Mouse (Mus musculus): ENCODE data around the gene Lrig1. TPM values are rescaled to one million over a fixed set of nuclear protein-coding genes. Genes with fewer than 3 reads are reported as not detected.

Lrig1 gene
- polyA plus RNA-seq, 1 experiment from 2014 or later, result 15.2 TPM

- WGBS, result 68% methylated on average over 11 of the region's 11 CpGs
- H3K27ac ChIP-seq (replicated peaks), result no peak overlapping the region
- peaks cover 4% of the 10 kb centered on the region; the same call in 1 of the 2 replicates for H3K4me1 ChIP-seq (replicated peaks; ENCODE audit: control insufficient read depth, insufficient read depth)
- H3K9me3 ChIP-seq (ENCODE audit: control insufficient read depth, low read length), result no peaks in the 10 kb centered on the region
- H3K4me2 ChIP-seq (replicated peaks; ENCODE audit: low read depth), result no peak overlapping the region
- no peaks in the 10 kb centered on the region for H3K36me3 ChIP-seq (ENCODE audit: control insufficient read depth, insufficient read depth, low read length)
- ATAC-seq (ENCODE audit: low FRiP score, low TSS enrichment) (no peak), DNase-seq (ENCODE audit: low spot score) (peak; percentile 11)
- H3K27me3 ChIP-seq (ENCODE audit: control insufficient read depth, insufficient read depth, low read length), result no peaks in the 10 kb centered on the region
- no peak for TF ChIP-seq EP300 (optimal IDR thresholded peaks at IDR 0.05)
- no peak for TF ChIP-seq CTCF (IDR thresholded peaks at IDR 0.05; ENCODE audit: low read depth)
- no peak overlapping the region for H3K9ac ChIP-seq (ENCODE audit: low read length)
- H3K4me3 ChIP-seq (ENCODE audit: low read depth, low read length), result no peak overlapping the region
Measured at GRCm38 (mm10) chr6:94594711-94595110, 105.2 kb downstream of the Lrig1 start.

GRCm38 (mm10) chr6:94594096-94594665 lies 105.8 kb downstream of the Lrig1 start:
- 68% methylated on average over 6 of the region's 6 CpGs for WGBS
- no peak for DNase-seq (ENCODE audit: low spot score)
- no peaks in the 10 kb centered on the region for H3K9me3 ChIP-seq (ENCODE audit: control insufficient read depth, low read length)
- no peak overlapping the region for H3K9ac ChIP-seq (ENCODE audit: low read length)
- H3K27ac ChIP-seq (replicated peaks), result no peak overlapping the region
- no peak for ATAC-seq (ENCODE audit: low FRiP score, low TSS enrichment)
- no peak for TF ChIP-seq CTCF (IDR thresholded peaks at IDR 0.05; ENCODE audit: low read depth)
- TF ChIP-seq EP300 (optimal IDR thresholded peaks at IDR 0.05), result no peak
- no peak overlapping the region for H3K4me2 ChIP-seq (replicated peaks; ENCODE audit: low read depth)
- no peak overlapping the region for H3K4me3 ChIP-seq (ENCODE audit: low read depth, low read length)
- H3K27me3 ChIP-seq (ENCODE audit: control insufficient read depth, insufficient read depth, low read length), result no peaks in the 10 kb centered on the region
- no peaks in the 10 kb centered on the region for H3K36me3 ChIP-seq (ENCODE audit: control insufficient read depth, insufficient read depth, low read length)
- peaks cover 4% of the 10 kb centered on the region; the same call in 1 of the 2 replicates for H3K4me1 ChIP-seq (replicated peaks; ENCODE audit: control insufficient read depth, insufficient read depth)

GRCm38 (mm10) chr6:94592710-94593109 lies 107.2 kb downstream of the Lrig1 start:
- no peaks in the 10 kb centered on the region for H3K36me3 ChIP-seq (ENCODE audit: control insufficient read depth, insufficient read depth, low read length)

GRCm38 (mm10) chr6:94592243-94592642 lies 107.7 kb downstream of the Lrig1 start:
- Histone ChIP-seq H3K27me3 (ENCODE audit: control insufficient read depth, insufficient read depth, low read length) (no peaks in the 10 kb centered on the region), H3K4me1 (replicated peaks; ENCODE audit: control insufficient read depth, insufficient read depth) (peaks cover 4% of the 10 kb centered on the region; the same call in 1 of the 2 replicates), H3K9me3 (ENCODE audit: control insufficient read depth, low read length) (no peaks in the 10 kb centered on the region), H3K36me3 (ENCODE audit: control insufficient read depth, insufficient read depth, low read length) (no peaks in the 10 kb centered on the region), H3K4me2 (replicated peaks; ENCODE audit: low read depth) (no peak overlapping the region), H3K9ac (ENCODE audit: low read length) (no peak overlapping the region), H3K27ac (replicated peaks) (no peak overlapping the region), H3K4me3 (ENCODE audit: low read depth, low read length) (no peak overlapping the region)
- peak; percentile 53 for ATAC-seq (ENCODE audit: low FRiP score, low TSS enrichment)
- peak; percentile 65 for DNase-seq (ENCODE audit: low spot score)
- TF ChIP-seq CTCF (IDR thresholded peaks at IDR 0.05; ENCODE audit: low read depth), result no peak
- TF ChIP-seq EP300 (optimal IDR thresholded peaks at IDR 0.05), result no peak
- WGBS, result 10% methylated on average over 8 of the region's 8 CpGs

More at GRCm38 (mm10) chr6:94592710-94593109, 107.2 kb downstream of the Lrig1 start:
- Histone ChIP-seq H3K9ac (ENCODE audit: low read length) (no peak overlapping the region), H3K4me2 (replicated peaks; ENCODE audit: low read depth) (no peak overlapping the region), H3K4me3 (ENCODE audit: low read depth, low read length) (no peak overlapping the region), H3K4me1 (replicated peaks; ENCODE audit: control insufficient read depth, insufficient read depth) (peaks cover 4% of the 10 kb centered on the region; the same call in 1 of the 2 replicates), H3K27me3 (ENCODE audit: control insufficient read depth, insufficient read depth, low read length) (no peaks in the 10 kb centered on the region), H3K27ac (replicated peaks) (no peak overlapping the region), H3K9me3 (ENCODE audit: control insufficient read depth, low read length) (no peaks in the 10 kb centered on the region)
- no peak for TF ChIP-seq CTCF (IDR thresholded peaks at IDR 0.05; ENCODE audit: low read depth)
- TF ChIP-seq EP300 (optimal IDR thresholded peaks at IDR 0.05), result no peak
- ATAC-seq (ENCODE audit: low FRiP score, low TSS enrichment) (no peak), DNase-seq (ENCODE audit: low spot score) (peak; percentile 11)
- WGBS, result 18% methylated on average over 4 of the region's 4 CpGs

- DNase-seq (ENCODE audit: low spot score) (no peak), ATAC-seq (ENCODE audit: low FRiP score, low TSS enrichment) (no peak)
- Histone ChIP-seq H3K4me3 (ENCODE audit: low read depth, low read length) (no peak overlapping the region), H3K27ac (replicated peaks) (no peak overlapping the region), H3K4me1 (replicated peaks; ENCODE audit: control insufficient read depth, insufficient read depth) (peaks cover 4% of the 10 kb centered on the region; the same call in 1 of the 2 replicates), H3K9me3 (ENCODE audit: control insufficient read depth, low read length) (no peaks in the 10 kb centered on the region), H3K9ac (ENCODE audit: low read length) (no peak overlapping the region), H3K4me2 (replicated peaks; ENCODE audit: low read depth) (no peak overlapping the region), H3K27me3 (ENCODE audit: control insufficient read depth, insufficient read depth, low read length) (no peaks in the 10 kb centered on the region), H3K36me3 (ENCODE audit: control insufficient read depth, insufficient read depth, low read length) (no peaks in the 10 kb centered on the region)
- TF ChIP-seq CTCF (IDR thresholded peaks at IDR 0.05; ENCODE audit: low read depth), result no peak
- no peak for TF ChIP-seq EP300 (optimal IDR thresholded peaks at IDR 0.05)
- WGBS, result 57% methylated on average over 4 of the region's 4 CpGs
Measured at GRCm38 (mm10) chr6:94588365-94588764, 111.6 kb downstream of the Lrig1 start.

GRCm38 (mm10) chr6:94584976-94585375 lies 115.0 kb downstream of the Lrig1 start:
- no peaks in the 10 kb centered on the region for H3K27me3 ChIP-seq (ENCODE audit: control insufficient read depth, insufficient read depth, low read length)
- TF ChIP-seq EP300 (optimal IDR thresholded peaks at IDR 0.05), result no peak
- no peak for TF ChIP-seq CTCF (IDR thresholded peaks at IDR 0.05; ENCODE audit: low read depth)
- no peak overlapping the region for H3K9ac ChIP-seq (ENCODE audit: low read length)
- no peaks in the 10 kb centered on the region for H3K36me3 ChIP-seq (ENCODE audit: control insufficient read depth, insufficient read depth, low read length)
- no peaks in the 10 kb centered on the region for H3K9me3 ChIP-seq (ENCODE audit: control insufficient read depth, low read length)
- no peaks in the 10 kb centered on the region for H3K4me1 ChIP-seq (replicated peaks; ENCODE audit: control insufficient read depth, insufficient read depth)
- ATAC-seq (ENCODE audit: low FRiP score, low TSS enrichment) (no peak), DNase-seq (ENCODE audit: low spot score) (no peak)
- no peak overlapping the region for H3K27ac ChIP-seq (replicated peaks)
- H3K4me2 ChIP-seq (replicated peaks; ENCODE audit: low read depth), result no peak overlapping the region
- WGBS, result 82% methylated on average over 4 of the region's 4 CpGs
- H3K4me3 ChIP-seq (ENCODE audit: low read depth, low read length), result no peak overlapping the region
